Mouse (Mus musculus) ovary, postnatal 10 days (tissue): Measurements from ENCODE around the gene Fat2.

Experiments
- DNase-seq: peaks from one replicate; pipeline ENCODE4 v3.0.0; 2022; ENCODE audit warnings: low spot score

Fat2 gene

GRCm38 (mm10) chr11:55239496-55239895 is 96.9 kb downstream of the Fat2 start:
- DNase-seq, result no peak

DNA sequence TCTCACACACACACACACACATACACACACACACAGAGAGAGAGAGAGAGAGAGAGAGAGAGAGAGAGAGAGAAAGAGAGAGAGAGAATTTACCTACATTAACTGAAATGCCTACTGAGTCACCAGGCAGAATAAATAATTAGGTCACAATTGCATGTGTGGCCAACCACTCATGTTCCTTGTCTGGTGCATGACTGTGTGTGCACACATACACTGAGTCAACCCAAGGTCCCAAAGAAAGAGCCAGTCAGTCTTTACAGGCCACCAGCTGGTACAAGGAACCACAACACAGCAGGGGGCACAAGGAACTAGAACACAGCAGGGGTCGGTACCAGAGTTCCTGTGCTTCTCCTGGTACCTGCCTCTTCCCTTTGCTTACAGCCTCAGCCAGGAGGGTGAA is 99.5 kb downstream of the Fat2 start:
- no peak for DNase-seq

GRCm38 (mm10) chr11:55234791-55235190 is 101.6 kb downstream of the Fat2 start:
- no peak for DNase-seq

GRCm38 (mm10) chr11:55234288-55234687 is 102.1 kb downstream of the Fat2 start:
- no peak for DNase-seq

DNA sequence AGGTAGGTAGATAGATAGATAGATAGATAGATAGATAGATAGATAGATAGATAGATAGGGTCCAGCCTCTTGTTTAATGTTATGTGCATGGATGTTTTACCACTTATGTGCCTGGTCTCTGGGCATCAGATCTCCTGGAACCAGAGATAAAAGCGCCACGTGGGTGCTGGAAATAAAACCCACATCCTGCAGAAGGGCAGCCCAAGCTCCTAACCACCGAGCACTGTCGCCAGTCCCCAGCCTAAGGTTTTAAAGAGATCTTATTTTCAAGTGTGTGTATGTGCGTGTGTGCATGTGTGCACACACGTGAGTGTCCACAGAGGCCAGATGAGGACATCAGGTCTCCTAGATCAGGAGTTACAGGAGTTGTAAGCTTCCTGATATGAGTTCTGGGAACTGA is 105.3 kb downstream of the Fat2 start:
- DNase-seq, result no peak

GRCm38 (mm10) chr11:55221306-55221705 is 115.1 kb downstream of the Fat2 start:
- DNase-seq, result no peak

DNA sequence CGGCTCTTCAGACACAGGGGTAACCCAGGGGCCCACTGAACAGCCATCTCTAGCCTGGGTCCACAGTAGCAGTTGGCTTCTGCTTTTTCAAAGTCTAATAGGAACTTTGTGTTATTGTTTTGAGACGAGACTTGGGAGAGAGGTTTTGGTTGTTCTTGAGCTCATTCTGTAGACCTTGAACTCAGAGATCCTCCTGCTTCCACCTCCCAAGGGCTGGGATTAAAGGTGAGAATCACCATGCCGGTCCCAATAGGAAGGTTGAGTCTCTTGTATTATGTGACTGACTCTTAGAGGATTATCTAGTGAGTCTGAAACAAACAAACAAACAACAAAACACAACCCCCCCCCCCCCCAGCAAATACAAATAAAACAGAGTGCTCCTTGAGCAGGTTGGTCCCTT is 117.9 kb downstream of the Fat2 start:
- no peak for DNase-seq

DNA sequence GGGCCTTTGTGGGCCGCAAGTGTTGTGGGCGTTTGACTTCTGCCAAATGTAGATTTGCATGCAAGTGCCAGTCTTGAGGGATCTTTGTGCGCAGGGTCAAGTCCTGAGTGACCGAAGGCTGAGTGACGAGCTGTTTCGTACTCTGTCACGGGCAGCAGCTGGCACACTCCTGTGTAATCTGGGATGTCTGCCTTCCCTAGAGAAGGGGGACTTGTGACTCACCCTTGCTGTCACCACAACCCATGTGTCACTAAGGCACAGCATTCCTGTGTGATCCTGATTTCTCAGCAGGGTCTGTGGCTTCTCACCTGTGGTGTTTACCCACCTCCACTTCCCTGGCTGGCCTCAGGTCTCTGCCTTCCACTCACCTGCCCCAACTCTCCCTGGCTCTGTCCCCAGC is 118.5 kb downstream of the Fat2 start:
- DNase-seq, result no peak

- no peak for DNase-seq
Measured at GRCm38 (mm10) chr11:55217418-55217817, 118.9 kb downstream of the Fat2 start.

GRCm38 (mm10) chr11:55216830-55217229 is 119.5 kb downstream of the Fat2 start:
- no peak for DNase-seq

- no peak for DNase-seq
Measured at GRCm38 (mm10) chr11:55216061-55216460, 120.3 kb downstream of the Fat2 start.

GRCm38 (mm10) chr11:55214978-55215377 is 121.4 kb downstream of the Fat2 start:
- DNase-seq, result no peak

GRCm38 (mm10) chr11:55214161-55214560 is 122.2 kb downstream of the Fat2 start:
- DNase-seq, result no peak

- DNase-seq, result no peak
Measured at GRCm38 (mm10) chr11:55213518-55213917, 122.8 kb downstream of the Fat2 start.

DNA sequence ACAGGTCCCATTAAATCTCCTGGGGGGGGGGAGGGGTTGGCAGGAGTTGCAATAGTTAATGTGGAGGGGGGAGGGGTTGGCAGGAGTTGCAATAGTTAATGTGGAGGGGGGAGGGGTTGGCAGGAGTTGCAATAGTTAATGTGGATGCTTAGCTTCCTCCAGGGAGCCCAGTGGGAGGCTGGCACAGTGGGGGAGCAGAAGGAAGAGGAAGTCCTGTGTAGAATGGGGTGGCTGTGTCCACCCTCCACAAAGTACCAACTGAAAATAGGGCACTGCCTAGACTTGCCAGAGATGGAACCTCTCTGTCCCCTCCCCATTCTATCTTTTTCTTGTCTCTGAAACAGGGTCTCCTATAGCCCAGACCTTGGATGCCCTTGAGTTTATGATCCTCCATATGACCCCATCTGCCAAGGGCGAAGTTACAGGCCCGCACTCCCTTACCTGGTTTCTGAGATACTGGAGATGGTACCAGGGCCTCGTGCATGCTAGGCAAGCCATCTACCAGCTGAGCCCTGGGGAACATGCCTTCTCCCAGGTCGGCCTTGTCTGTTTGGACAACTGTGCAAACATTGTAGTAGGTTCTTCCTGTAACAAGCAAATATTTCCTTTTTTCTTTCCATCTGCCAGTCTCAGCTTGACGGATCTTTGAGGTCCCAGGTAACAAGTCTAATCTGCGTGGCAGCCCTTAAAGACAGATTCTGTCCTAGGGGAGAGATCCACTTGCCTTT is 126.6 kb downstream of the Fat2 start:
- no peak for DNase-seq

GRCm38 (mm10) chr11:55209032-55209431 is 127.3 kb downstream of the Fat2 start:
- DNase-seq, result no peak

DNA sequence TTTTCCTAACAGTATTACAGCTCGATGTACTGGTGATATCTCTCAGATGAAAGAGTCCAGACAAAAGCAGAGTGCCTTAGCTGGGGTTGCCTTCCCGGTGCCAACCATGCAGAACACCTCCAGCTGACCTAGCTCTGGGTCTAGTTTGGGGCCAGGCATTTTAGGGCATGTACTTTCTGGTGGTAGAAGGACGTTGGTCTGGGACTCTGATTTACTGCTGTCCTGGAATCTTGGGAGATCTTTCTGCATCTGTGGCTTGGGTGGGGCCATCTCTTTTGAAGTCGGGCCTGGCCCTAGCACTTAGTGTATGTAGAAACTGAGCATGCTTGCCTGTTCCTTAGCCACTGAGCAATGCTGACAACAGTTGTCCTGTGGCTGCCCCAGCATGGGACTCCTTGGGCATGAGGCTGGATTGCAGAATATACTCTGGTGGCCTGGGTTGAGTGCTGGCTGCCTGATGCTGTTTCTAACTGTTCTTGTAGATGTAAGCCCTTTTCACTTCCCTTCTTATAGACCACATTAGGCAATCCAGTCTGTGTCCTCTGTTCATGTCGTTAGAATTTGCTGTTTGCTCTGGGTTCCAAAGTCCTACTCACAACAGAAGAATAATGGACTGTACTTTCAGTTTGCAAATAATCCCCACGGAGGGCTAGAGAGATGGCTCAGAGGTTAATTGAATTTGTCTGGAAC is 128.2 kb downstream of the Fat2 start:
- no peak for DNase-seq

GRCm38 (mm10) chr11:55204602-55205001 is 131.8 kb downstream of the Fat2 start:
- DNase-seq, result no peak

DNA sequence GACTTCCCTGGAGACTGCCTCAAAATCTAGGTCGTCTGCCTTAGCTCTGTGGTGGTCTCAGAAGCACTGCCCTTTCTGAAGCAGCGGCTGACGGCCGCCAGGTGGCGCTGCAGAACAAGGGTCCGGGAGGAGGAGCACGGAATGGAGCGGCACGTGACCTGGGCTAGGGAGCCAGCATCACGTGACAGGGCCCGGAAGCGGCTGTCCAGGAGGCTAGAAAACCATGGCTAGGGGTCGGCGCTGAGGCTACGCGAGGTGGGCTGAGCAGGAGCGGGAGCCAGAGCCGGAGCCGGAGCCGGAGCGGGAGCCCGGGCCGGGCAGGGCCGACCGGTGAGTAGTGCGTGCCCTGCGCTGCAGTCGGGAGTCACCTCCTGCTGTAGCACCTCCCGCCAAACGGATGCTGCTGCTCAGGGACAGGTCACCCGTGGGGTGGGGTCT is 132.2 kb downstream of the Fat2 start, which contains the start of gene Slc36a1:
Gene Slc36a1, plus strand, starts transcription at position 192 of the 438 bp plus-strand sequence.
- peak; percentile 94 for DNase-seq
